Mouse (Mus musculus): ENCODE data around the gene Cyct. TPM values are rescaled to one million over a fixed set of nuclear protein-coding genes. Genes with fewer than 3 reads are reported as not detected.

The Cyct gene
- polyA plus RNA-seq (2017; shearing (Covaris generic)): under 1 TPM in 1 of 2 experiments, not detected in 1; 0.89 TPM

GRCm38 (mm10) chr2:76360226-76360625, at the start of gene Cyct:
Gene Cyct, minus strand, starts transcription at chr2:76360450.

DNA sequence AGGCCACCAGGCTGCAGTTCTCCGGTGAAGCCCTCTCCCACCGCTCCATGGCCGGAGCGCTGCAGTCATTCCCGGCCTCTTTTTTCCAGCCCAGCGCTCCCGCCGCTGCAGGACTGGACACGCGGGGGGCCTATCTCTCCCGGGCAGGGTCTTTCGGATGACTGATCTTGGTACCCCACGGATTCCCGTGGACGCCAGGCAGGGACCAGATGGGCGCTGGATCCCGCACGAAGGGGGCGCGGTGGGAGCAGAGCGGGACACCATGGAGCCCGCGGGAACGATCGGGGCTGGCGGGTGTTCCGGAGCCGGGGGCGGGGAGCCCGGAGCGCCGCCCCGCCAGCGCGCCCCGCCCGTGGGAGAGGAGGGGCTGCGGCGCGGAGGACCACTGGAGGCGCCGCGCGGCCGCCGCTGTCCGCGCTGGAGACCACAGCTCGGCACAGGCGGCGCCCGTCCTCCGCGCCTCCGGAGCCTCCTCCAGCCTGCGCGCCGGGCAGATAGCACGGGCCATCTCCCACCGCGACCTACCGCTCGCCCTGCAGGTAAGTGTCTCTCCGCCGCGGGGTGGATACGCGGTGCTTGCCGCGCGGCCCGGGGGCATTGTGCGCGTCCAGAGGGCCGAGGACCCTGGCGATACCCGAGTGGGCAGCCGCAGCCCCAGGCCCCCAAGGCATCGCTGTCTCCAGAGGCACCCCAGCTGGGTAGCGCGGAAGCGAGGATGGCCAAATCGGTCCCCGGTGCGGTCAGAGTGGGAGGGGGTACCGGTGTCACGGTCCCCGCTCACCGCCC, 46.1 kb upstream of the Cyct start, which contains the start of gene Osbpl6:
TSS of gene Osbpl6 (plus strand) at position 358 of the 786 bp plus-strand sequence.

DNA sequence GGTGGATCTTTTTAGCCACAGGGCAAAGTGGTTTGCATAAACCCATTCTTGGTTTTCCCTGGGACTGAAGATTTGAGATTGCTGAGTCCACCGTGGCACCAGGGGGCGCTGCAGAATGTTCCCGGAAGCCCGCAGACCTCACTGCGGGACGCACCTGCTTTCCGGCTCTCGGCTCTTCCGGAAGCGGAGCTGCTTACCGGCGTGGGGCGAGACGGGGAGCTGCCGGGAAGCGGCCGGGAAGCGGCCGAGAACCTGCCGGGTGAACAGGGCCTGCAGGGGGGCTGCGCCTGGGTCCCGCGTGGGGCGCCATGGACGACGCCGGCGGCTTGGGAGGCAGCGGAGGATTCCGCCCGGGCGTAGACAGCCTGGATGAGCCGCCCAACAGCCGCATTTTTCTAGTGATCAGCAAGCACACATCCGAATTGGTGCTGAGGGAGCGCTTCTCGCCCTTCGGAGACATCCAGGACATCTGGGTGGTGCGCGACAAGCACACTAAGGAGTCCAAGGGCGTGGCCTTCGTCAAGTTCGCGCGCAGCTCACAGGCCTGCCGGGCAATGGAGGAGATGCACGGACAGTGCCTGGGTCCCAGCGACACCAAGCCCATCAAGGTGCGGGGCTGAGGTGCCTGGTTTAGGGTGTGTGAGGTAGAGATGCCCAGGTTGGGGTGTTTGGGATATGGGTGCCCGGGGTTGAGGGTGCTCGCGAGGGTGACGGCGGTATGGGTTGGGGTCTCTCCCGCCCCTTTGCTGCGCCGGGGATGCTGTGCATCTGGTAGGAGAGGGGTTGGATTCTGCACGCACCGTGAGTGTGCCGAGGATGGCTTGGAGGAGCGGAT, 9.8 kb upstream of the Cyct start, which contains the start of gene Rbm45:
TSS of gene Rbm45 (plus strand) at position 164 of the 835 bp plus-strand sequence.

DNA sequence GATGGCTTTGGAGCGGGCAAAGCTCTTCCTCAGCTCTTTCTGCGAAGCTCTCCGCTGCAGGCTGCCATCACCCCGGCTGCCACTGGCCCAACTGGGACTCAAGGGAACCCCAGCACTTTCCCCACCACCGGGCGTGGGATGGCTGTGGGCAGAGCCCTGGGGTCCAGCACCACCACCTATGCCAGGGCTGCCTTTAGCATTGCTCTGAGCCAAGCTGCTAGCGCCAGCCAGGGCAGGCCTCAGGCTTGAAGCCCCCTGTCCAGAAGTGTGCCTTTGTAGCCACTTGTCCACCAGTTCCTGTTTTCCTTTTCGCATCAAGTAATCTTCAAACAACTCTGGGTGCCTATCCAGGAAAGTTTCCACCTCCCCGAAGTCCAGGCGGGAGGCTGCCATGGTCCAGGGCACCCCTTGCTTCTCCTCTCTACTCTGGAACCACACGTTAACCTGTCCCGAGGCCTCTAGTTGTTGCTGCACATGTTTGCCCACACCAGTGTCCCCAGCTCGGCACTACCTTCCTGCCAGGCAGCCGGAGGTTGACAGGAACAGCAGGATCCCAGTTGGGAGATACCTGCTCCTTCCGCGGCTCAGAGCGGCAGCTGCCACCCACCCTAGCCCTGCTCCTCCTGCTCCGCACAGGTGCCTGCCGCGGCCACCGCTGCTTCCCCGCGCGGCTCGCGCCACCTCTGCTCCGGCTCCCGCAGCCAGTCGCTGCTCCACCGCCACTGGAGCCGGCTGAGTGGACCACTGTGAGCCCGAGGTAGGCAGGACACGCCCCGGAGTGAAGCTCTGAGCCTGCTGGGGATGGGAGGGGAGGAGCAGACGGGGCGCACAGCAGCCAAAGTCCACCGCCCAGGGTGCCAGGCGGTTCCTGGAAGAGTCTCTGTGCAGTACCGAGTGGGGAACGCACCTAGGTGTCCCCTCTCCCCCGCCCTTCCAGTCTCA, 21.8 kb downstream of the Cyct start, which contains the start of gene Pde11a:
TSS of gene Pde11a (minus strand) at position 560 of the 942 bp plus-strand sequence.

Other genes starting within 250 kb of the Cyct start
- 1 to 10 TPM; 6.7 to 7.9 TPM for gene Pde11a, start 21.7 kb downstream of the Cyct start, polyA plus RNA-seq (2017; shearing (Covaris generic))
- 1 to 10 TPM; 4.2 to 9.4 TPM for gene Rbm45, start 9.5 kb upstream of the Cyct start, polyA plus RNA-seq (2017; shearing (Covaris generic))
- 1 to 10 TPM; 3.4 to 4.2 TPM for gene Osbpl6, start 46.1 kb upstream of the Cyct start, polyA plus RNA-seq (2017; shearing (Covaris generic))